Comparison of ENCODE assay signal across 17 mouse cellular contexts in genomic region chr8:24227331-24228072, GRCm38 (mm10).
DNase-seq lines count a peak whose midpoint lies in the region; ATAC-seq and TF ChIP-seq lines count a peak whose summit lies in the region.
"Had no signal": no experiment of that assay in that cellular context is flagged by ENCODE, and none has a peak within 500 bp of the region (broad histone marks: within the 10 kb centered on the region; RNA-seq: fewer than 3 reads in every experiment).

No protein-coding gene starts in this region.

- H3K27ac ChIP-seq in midbrain, embryonic 14.5 days (replicated peaks; ENCODE audit: low read depth, low read length), result no peak overlapping the region
- no peak overlapping the region for H3K27ac ChIP-seq in midbrain, embryonic 11.5 days (ENCODE audit: low read depth, low read length)
- peak overlapping the region; percentile 57; the same call in 1 of the 2 replicates for H3K27ac ChIP-seq in embryonic fibroblast, embryonic 13.5 days (ENCODE audit: insufficient read depth, low read length)
- H3K27ac ChIP-seq: embryonic facial prominence, embryonic 15.5 days; kidney, embryonic 15.5 days; liver, embryonic 14.5 days; lung, embryonic 15.5 days; macrophage had no signal

- no peaks in the 10 kb centered on the region for H3K27me3 ChIP-seq in midbrain, embryonic 14.5 days (ENCODE audit: control insufficient read depth, insufficient read depth, low read length)
- no peaks in the 10 kb centered on the region for H3K27me3 ChIP-seq in midbrain, embryonic 11.5 days (ENCODE audit: control insufficient read depth, insufficient read depth, low read length)
- H3K27me3 ChIP-seq: embryonic facial prominence, embryonic 15.5 days; kidney, embryonic 15.5 days; lung, embryonic 15.5 days had no signal

- no peaks in the 10 kb centered on the region for H3K36me3 ChIP-seq in midbrain, embryonic 14.5 days (ENCODE audit: control insufficient read depth, insufficient read depth, low read length)
- H3K36me3 ChIP-seq in midbrain, embryonic 11.5 days (ENCODE audit: control insufficient read depth, insufficient read depth, low read length), result no peaks in the 10 kb centered on the region
- H3K36me3 ChIP-seq: embryonic facial prominence, embryonic 15.5 days; kidney, embryonic 15.5 days; lung, embryonic 15.5 days had no signal

- 60% methylated on average over 5 of the region's 5 CpGs for WGBS in midbrain, embryonic 14.5 days
- WGBS in midbrain, embryonic 11.5 days, result 75% methylated on average over 5 of the region's 5 CpGs

- ATAC-seq in frontal cortex, adult (ENCODE audit: low TSS enrichment), result peak; percentile 68
- no peak for ATAC-seq in midbrain, embryonic 14.5 days (ENCODE audit: low FRiP score, low TSS enrichment)
- no peak for ATAC-seq in midbrain, embryonic 11.5 days (ENCODE audit: low FRiP score)
- ATAC-seq in erythroblast, adult 5-6 weeks (replicated peaks; ENCODE audit: low FRiP score, poor library complexity, severe bottlenecking), result no peak

- no peak overlapping the region for H3K4me3 ChIP-seq in midbrain, embryonic 14.5 days (replicated peaks; ENCODE audit: low read depth, low read length)
- no peak overlapping the region for H3K4me3 ChIP-seq in midbrain, embryonic 11.5 days (ENCODE audit: low read depth, low read length)
- H3K4me3 ChIP-seq in embryonic fibroblast, embryonic 13.5 days (ENCODE audit: insufficient read depth, low read length), result no peak overlapping the region
- H3K4me3 ChIP-seq: embryonic facial prominence, embryonic 15.5 days; kidney, embryonic 15.5 days; lung, embryonic 15.5 days had no signal

- TF ChIP-seq CTCF in embryonic fibroblast, embryonic 13.5 days (IDR thresholded peaks at IDR 0.05; ENCODE audit: borderline replicate concordance, insufficient read depth, low read length), result no peak

- no peak overlapping the region for H3K9ac ChIP-seq in midbrain, embryonic 14.5 days (replicated peaks; ENCODE audit: low read length)
- no peak overlapping the region for H3K9ac ChIP-seq in midbrain, embryonic 11.5 days (ENCODE audit: low read length)
- H3K9ac ChIP-seq: embryonic facial prominence, embryonic 15.5 days; kidney, embryonic 15.5 days; liver, embryonic 14.5 days; lung, embryonic 15.5 days had no signal

- TF ChIP-seq POLR2A in embryonic fibroblast, embryonic 13.5 days (IDR thresholded peaks at IDR 0.05; ENCODE audit: low read depth, low read length), result no peak

- no peaks in the 10 kb centered on the region for H3K9me3 ChIP-seq in midbrain, embryonic 14.5 days (ENCODE audit: control insufficient read depth, low read length)
- no peaks in the 10 kb centered on the region for H3K9me3 ChIP-seq in midbrain, embryonic 11.5 days (ENCODE audit: control insufficient read depth, low read length)
- H3K9me3 ChIP-seq: embryonic facial prominence, embryonic 15.5 days; kidney, embryonic 15.5 days; lung, embryonic 15.5 days had no signal

- H3K4me2 ChIP-seq in midbrain, embryonic 14.5 days (ENCODE audit: low read length), result no peak overlapping the region
- no peak overlapping the region for H3K4me2 ChIP-seq in midbrain, embryonic 11.5 days
- H3K4me2 ChIP-seq: embryonic facial prominence, embryonic 15.5 days; heart, embryonic 11.5 days; kidney, embryonic 15.5 days; lung, embryonic 15.5 days had no signal

- no peak for DNase-seq in frontal cortex, postnatal 10 days (ENCODE audit: low spot score in 2 of 2)
- peak; percentile 24 for DNase-seq in midbrain, embryonic 14.5 days
- DNase-seq in midbrain, embryonic 11.5 days (ENCODE audit: low spot score, missing footprints), result no peak
- no peak for DNase-seq in lung, postnatal 14 days
- DNase-seq: adrenal gland, adult 8-10 months; cerebellum, adult 11 months; retina, postnatal 1 day; thymus, postnatal 4 days had no signal

- no peaks in the 10 kb centered on the region for H3K4me1 ChIP-seq in midbrain, embryonic 14.5 days (ENCODE audit: control insufficient read depth, insufficient read depth, low read length)
- no peaks in the 10 kb centered on the region for H3K4me1 ChIP-seq in midbrain, embryonic 11.5 days (ENCODE audit: control insufficient read depth, insufficient read depth, low read length)
- no peaks in the 10 kb centered on the region for H3K4me1 ChIP-seq in embryonic fibroblast, embryonic 13.5 days (ENCODE audit: control insufficient read depth, insufficient read depth, low read length)
- H3K4me1 ChIP-seq: embryonic facial prominence, embryonic 15.5 days; kidney, embryonic 15.5 days; lung, embryonic 15.5 days had no signal
